Mouse (Mus musculus): ENCODE data around the gene Tex2. TPM values are rescaled to one million over a fixed set of nuclear protein-coding genes. Genes with fewer than 3 reads are reported as not detected.
A peak's percentile ranks its signal among the peaks of the same experiment; 100 is the strongest.
"Not testable (repeated sequence)": the region's sequence is repeated elsewhere in the genome, so short reads cannot be mapped to it uniquely, and the experiment has no call there.

The Tex2 gene
- total RNA-seq, 2 experiments from 2014 or later: 73.6 to 77.5 TPM

DNA sequence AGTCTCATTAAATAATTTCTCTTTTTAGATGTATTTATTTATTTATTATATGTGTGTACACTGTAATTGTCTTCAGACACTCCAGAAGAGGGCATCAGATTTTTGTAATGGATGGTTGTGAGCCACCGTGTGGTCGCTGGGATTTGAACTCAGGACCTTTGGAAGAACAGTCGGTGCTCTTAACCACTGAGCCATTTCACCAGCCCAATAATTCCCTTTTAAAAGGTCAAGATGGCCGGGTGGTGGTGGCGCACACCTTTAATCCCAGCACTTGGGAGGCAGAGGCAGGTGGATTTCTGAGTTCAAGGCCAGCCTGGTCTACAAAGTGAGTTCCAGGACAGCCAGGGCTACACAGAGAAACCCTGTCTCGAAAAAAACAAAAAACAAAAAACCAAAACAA, 122.6 kb downstream of the Tex2 start:
- not testable (repeated sequence) for ATAC-seq (replicated peaks; ENCODE audit: poor library complexity, severe bottlenecking)

DNA sequence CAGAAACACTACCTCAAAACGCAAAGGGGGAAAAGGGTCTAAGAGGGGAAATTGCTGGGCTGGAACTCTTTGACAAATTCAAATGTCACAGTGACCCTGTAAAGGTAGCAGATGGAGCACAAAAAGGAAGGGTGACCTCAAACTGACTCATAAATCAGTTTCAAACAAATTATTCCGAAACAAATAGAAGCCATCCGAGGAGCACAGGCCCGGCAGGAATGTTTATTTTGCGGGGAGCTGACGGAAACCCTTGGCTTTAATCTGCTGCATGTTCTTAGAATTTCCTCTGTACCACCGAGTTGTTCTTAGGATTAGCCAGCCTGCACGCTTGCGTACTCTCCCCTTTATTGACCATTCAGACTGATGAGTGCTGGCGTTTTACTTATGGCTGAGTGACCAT, 123.2 kb downstream of the Tex2 start:
- ATAC-seq (replicated peaks; ENCODE audit: poor library complexity, severe bottlenecking): no peak

DNA sequence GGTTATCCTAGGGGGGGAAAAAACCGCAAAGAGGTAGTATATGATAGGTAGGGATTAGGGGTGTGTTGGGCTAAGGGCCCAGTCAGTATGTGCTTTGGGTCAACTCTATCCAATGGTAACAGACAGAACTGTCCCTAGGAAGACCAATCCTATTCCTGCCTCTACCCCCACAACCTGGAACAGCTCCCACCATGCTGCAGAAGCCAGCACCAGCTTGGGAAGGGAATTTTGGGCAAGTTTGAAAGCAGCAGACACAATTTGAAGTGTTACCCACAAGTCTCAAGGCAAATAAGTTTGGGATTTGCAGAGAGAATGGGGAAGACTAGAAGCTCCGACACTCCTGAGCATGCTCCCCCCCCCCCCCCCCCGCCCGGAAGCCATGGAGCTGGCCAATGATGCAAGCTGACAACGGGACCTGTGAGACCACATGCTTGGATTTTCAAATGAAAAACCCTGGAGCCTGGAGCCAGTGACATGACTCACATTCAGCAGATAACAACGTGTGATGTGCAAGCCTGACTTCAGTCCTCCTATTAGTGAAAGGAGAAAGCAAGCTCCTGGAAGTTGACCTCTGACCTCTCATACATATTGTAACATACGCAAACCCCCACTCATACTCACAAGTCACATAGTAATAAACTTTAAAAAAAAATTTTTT, 124.1 kb downstream of the Tex2 start:
- ATAC-seq (replicated peaks; ENCODE audit: poor library complexity, severe bottlenecking): no peak

DNA sequence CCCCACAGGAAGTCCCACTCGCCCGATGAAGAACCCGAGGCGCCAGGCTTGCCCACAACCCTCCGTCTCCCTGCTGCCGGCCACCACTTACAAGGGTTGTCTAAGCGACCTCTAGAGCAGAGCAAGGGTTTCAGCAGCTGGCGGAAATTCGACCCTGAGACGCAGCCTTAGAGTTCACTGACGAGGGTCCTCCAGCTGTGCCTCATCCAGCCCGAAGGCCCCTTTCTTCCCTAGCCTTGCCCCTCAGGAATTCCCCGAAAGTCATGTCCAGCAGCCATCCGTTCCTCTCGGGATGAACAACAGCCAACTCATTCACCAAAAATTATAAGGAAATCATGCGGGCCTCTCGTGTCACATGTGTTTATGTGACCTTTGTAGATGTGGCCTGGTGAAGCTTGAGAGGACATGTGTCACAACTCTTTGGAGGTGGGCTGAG, 125.1 kb downstream of the Tex2 start:
- peak; percentile 50 for ATAC-seq (replicated peaks; ENCODE audit: poor library complexity, severe bottlenecking)

DNA sequence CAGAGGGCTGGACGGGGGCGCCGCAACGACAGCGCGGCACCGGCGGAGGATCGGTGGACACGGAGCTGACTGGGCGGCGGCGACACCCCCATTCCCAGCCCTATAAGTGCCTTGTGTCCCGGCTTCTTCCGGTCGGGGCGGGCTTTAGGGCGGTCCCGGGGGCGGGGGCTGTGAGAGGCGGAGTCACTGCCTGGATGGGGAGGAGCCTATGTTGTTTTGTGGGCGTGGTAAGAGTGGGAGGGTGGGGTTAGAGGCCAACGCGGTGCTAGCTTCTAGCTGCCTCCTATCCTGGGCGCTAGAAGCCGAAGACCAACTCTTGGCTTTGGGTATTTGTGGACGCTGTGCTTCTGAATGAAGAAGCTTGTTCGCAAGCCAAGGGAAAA, 125.5 kb downstream of the Tex2 start, which contains the start of gene Ern1:
Gene Ern1, minus strand, starts transcription at position 120 of the 383 bp plus-strand sequence.
- peak; percentile 89 for ATAC-seq (replicated peaks; ENCODE audit: poor library complexity, severe bottlenecking)

DNA sequence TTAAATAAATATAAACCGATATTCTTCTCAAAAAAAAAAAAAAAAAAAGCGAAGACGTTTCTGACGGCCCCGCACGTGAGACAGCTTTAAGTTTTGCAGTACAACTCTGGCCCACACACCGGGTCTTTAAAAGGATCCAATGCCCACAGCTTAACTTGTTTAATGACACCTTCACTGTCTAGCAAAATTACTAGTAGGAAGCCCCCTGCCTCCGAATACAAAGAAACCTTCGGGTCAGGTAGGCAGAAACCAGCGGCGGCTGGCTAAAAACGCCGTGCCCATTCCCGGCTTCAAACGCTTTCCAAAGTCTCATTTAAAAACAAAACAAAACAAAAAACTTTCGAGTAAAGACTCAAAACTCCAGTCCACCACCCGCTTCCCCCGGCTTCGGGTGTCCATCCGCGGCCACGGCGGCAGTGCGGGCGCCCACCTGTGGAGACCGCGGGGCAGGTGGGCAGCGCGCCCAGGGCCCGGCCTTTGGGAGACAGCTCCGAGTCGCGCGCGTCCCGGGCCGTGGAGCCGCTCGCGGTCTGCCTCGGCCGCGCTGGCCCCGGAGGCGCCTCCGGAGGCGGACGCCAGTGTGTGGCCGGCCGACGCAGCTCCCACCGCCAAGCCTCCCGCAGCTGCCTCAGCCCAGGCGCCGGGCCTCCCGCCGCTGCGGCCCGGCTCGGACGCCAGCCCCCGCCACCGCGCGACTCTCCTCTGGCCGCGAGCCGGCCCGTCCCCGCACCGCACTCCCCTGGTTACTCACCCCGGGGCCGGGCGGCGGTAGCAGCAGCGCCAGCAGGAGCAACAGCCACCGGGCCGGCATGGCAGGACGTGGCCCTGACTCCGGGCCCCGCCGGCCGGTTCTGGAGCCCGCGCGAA, 126.1 kb downstream of the Tex2 start:
- no peak for ATAC-seq (replicated peaks; ENCODE audit: poor library complexity, severe bottlenecking)

DNA sequence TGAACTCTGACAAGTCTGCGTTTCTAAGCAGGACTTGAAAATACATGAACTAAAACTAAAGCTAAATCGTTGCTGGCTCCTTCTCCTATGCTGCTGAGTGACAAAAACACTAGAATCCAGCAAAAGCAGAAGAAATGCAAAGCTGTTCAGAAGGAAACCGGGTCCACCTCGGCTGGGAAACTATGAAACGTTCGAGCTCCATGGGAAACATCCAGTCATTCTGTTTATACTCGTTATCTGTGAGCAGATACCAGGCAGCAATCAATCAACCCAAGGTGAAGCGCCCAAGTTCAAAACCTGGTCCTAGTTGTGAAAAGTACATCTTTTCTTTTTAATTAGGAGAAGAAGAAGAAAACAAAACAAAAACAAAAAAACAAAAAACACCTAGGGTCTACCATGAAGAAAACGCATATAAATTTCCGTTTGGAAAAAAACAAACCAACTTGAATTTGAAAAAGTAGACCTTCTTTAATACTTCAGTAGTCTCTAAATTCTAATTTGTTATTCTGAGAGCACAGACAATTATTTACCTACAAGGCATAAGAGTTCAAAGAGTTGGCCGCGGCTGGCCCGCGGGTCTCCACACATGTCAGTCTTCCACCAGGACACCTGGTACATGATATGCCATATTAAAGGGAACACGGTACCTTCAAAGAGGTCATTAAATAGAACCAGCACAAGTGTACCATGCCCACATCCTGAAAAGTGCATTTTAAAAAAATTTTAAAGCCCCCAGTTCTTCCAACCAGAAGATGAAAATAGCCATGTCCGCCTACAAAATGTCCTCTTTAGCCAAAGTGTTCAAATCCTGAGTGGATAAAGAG, 127.0 kb downstream of the Tex2 start:
- ATAC-seq (replicated peaks; ENCODE audit: poor library complexity, severe bottlenecking): no peak

DNA sequence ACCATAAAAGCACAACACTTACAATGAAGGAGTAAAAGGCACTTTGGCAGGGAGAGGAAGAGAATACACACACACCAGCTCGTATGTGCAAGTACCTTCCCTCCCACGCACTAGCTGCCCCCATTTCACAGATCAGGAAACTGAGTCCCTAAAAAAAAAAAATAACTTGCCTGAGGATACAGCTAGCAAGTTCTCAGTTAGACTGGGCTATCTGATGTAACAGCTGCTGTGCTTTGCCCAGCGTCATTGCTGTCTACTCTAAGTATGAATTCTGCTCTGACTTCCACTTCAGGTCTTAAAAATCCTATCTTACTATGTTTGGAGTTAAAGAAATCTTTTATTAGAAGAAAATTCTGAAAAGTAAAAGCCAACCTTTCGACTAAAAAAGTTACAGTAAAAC, 127.6 kb downstream of the Tex2 start:
- no peak for ATAC-seq (replicated peaks; ENCODE audit: poor library complexity, severe bottlenecking)

DNA sequence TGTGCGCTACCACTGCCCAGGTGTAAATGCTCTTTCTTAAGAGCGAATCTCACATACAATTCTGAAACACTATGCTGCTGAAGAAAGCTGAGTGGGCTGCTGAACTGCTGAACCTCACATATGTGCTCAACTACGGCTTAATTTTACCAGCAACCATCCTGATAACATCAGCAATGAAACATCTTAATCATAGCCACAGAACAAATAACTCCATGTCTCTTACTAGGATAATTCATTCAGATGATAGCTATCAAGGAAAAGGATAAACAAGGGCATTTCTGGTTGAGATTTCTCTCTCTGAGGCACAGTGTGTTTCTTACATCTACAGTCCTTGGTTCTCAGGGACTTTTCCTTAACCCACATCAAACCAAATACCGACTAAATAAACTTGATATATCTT, 128.3 kb downstream of the Tex2 start:
- ATAC-seq (replicated peaks; ENCODE audit: poor library complexity, severe bottlenecking): no peak

DNA sequence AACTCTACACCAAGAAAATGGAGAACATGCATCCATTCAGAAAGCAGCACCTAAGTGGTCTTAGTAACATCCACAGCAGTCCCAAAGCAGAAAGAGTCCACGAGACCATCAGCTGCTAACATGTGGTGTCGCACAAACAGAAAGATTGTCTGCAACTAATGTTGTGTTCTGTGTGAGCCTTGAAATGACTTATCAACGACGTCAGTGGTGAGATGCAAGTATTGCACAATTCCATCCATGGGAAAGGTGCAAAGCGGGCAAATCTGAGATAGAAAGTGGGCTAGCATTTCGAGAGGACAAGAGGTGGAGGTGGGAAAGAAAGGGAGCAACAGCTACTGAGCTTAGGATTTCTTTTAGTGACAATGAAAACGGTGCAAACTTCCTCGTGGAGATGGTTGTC, 130.4 kb downstream of the Tex2 start:
- no peak for ATAC-seq (replicated peaks; ENCODE audit: poor library complexity, severe bottlenecking)

DNA sequence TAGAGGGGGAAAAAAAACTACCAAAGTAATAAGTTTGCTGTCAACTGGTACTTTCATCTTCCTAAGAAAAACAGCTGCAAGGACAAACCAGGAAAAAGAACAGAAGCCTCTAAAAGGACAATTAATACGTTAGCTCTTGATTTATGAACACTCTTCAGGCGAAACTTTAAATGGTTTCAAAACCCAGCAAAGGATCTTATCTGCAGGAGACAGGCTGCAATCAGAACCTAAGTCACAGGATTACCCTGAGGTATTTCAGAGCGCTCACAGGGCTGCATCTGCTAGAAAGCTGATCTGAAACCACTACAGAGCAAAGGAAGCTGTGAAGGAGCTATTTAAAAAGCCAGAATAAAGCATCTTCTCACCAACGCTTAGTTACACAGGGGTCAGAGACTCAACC, 131.6 kb downstream of the Tex2 start:
- ATAC-seq (replicated peaks; ENCODE audit: poor library complexity, severe bottlenecking): peak; percentile 19; the same call in 1 of the 2 replicates

DNA sequence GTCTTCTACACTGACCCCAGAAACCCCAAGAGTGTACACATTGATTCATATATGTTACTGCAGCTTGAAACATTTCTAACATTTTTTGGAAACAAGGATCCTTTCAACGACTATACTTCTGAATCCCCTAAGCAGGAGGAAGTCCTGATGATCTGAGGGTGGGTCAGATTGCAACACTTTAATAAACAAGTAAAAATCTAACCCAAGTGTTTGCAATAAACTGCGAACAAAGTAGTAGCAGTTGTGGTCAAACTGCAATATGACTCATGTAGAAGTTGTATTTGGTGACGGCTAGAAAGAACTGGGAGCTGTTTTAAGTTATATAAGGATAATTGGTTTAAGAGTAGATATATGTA, 132.7 kb downstream of the Tex2 start:
- ATAC-seq (replicated peaks; ENCODE audit: poor library complexity, severe bottlenecking): peak; percentile 70

DNA sequence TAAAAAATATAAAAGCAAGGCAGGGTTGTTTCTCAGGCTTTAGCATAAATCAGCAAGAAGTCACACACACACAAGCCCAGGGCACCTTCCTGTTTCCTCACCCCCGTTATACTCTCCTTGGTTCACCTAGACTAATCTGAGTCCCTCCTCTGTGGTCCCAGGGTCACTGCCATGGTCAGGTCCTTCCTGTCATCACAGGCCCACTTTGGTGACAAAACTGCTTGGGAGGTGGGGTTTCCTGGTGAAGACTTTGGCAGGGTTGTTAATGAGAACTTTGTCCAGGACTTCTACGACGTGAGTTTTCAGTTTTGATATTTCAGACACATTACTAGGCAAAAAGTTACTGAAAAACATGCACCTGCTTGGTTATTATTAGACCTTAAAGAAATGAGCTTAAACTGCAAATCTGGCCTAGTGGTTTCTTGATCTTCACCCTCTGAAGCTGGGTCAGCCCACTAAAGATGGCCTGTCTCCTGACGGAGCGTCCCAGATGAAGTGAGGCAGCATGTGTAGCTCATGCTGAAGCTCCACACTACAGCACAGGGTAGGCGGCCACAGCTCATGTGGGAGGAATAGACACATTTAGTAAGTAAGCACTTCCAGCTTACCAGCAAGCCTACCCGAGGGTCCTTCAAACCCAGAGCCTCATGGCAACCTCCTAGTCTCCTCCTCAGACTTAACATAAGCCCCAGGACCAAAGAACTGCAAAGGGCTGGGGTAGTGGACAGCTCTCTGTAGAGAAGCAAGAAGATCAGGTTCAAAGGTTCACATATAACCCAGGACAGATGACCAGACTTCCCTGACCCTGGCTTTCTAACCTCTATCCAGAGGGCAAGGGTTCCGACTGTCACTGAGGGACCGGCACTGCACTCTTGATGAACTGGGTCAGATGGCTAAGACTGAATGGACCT, 133.3 kb downstream of the Tex2 start:
- ATAC-seq (replicated peaks; ENCODE audit: poor library complexity, severe bottlenecking): peak; percentile 51

DNA sequence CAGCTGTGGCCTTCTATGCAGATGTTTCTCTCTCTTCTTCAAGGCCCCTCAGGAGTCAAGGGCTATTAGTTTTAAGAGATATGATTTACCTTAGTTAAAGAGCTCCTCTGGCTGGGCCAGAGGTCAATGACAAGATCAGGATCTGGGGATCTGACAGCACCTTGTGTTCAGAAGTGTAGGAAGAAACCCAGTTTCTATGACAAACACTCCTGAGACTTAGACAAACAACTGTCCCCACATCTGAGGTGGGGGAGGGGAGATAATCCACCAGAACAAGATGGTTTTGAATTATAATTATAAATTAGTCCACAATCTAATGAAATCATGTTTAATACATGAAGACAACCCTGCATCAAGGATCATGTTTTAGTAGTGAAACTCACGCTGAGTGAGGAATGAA, 134.5 kb downstream of the Tex2 start:
- ATAC-seq (replicated peaks; ENCODE audit: poor library complexity, severe bottlenecking): no peak

DNA sequence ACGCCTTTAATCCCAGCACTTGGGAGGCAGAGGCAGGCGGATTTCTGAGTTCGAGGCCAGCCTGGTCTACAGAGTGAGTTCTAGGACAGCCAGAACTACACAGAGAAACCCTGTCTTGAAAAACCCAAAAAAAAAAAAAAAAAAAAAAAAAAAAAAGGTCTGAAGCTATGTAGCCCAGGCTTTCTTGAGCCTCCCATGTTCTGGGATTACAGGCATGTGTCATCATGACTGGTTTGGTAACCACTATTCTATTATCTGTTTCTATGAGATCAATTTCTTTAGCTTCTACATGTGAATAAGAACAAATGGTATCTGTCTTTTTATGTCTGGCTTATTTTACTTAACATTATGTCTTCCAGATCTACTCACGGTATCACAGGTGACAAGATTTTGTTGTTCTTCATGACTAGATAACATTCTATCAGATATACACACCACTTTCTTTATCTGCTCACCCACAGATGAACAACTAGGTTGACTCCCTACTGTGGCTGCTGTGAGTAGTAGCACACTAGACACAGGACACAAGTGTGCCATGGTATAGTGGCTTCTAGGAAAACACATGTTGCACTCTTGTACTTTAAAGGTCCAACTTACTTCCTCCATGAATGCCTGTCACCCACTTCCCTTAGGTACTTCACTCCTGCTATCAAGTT, 135.6 kb downstream of the Tex2 start:
- peak; percentile 22; the same call in 1 of the 2 replicates for ATAC-seq (replicated peaks; ENCODE audit: poor library complexity, severe bottlenecking)

DNA sequence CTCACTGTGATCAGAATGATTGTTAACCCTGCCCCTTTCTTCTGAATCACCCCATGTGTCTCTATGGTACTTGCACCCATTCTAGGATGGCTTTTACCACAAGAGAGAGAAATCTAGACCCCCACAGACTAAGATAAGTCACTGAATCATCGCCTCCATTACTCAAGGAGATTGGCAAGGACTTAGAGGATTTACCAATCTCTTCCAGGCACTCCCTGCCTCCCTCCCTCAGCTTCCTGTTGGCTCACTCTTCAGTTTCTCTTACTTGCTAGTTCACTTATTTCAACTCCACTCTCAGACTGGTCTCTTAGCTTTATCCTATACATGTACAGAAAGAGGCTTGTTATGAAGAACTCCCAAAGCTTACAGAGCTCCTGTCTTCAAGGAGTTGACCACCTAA, 137.9 kb downstream of the Tex2 start:
- ATAC-seq (replicated peaks; ENCODE audit: poor library complexity, severe bottlenecking): peak; percentile 72

DNA sequence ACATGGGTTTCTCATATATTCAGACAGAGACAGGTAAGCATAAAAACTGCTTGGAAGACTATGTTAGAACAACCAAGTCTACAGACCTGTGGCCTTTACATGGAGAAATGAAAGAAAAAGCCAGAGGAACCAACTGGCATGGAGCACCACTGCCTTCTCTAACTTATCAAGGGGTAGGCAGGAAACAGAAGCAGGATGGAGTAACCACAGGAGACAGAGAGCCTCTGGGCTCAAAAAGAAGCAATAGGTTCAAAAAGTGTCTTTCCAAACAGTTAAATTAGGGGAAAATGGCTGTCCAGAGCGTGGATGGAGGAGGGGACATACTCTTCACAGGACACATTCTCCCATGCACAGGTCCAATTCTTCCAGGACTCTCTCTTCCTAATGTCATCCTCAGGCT, 141.6 kb downstream of the Tex2 start:
- ATAC-seq (replicated peaks; ENCODE audit: poor library complexity, severe bottlenecking): peak; percentile 69

DNA sequence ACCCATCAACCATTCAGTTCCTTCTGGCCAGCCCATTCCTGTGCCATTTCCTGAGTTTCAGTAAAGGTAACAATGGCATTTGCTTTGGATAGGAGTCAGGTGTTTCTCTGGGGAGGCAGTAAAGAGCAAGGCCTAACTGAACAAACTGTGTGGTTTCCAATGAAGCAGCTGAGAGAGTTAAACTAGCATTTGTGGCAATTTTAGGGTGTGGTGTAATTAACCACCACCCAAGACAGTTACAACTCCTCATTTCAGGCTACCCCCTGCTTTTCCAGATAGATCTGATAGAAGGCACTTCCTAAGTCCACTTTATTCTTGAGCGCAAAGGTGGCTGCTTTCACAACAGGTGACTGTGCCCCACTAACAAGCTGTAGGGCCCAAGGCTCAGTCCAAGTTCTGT, 144.7 kb downstream of the Tex2 start:
- ATAC-seq (replicated peaks; ENCODE audit: poor library complexity, severe bottlenecking): peak; percentile 49

DNA sequence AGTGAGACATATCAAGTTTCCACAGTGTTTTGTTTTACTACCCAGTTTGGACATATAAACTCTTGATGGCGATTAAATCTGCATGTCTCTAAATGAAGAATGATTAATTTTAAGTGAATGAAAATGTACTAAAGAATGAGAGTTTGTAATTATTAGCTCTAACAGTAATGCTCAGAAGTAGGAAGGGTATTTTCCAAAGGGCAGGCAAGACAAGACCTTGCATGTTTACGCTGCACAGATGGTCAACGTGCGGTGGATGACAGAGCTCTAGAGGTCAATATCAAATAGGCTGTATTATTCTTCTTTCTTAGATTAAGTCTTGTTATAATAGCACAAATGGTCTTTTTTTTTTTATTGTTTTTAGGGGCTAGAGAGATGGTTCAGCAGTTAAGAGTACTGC, 147.3 kb downstream of the Tex2 start:
- ATAC-seq (replicated peaks; ENCODE audit: poor library complexity, severe bottlenecking): no peak
